Mouse (Mus musculus): ENCODE measurements around the gene Nubpl.

Gene Nubpl

GRCm38 (mm10) chr12:52247438-52247837 is 149.9 kb downstream of the Nubpl start:
- no peak for DNase-seq

- DNase-seq, result no peak
Observed at GRCm38 (mm10) chr12:52248531-52248930, 151.0 kb downstream of the Nubpl start.

GRCm38 (mm10) chr12:52254089-52254488 is 156.6 kb downstream of the Nubpl start:
- DNase-seq, result no peak

GRCm38 (mm10) chr12:52268131-52268530 is 170.6 kb downstream of the Nubpl start:
- DNase-seq, result no peak

GRCm38 (mm10) chr12:52272828-52273227 is 175.3 kb downstream of the Nubpl start:
- no peak for DNase-seq

GRCm38 (mm10) chr12:52276320-52276719 is 178.8 kb downstream of the Nubpl start:
- DNase-seq, result no peak

GRCm38 (mm10) chr12:52281232-52281631 is 183.7 kb downstream of the Nubpl start:
- DNase-seq, result no peak

- no peak for DNase-seq
Observed at GRCm38 (mm10) chr12:52284471-52284870, 186.9 kb downstream of the Nubpl start.

- DNase-seq, result no peak
Observed at GRCm38 (mm10) chr12:52286802-52287201, 189.3 kb downstream of the Nubpl start.

GRCm38 (mm10) chr12:52288537-52288936 is 191.0 kb downstream of the Nubpl start:
- peak; percentile 69 for DNase-seq

GRCm38 (mm10) chr12:52288941-52289567 is 191.5 kb downstream of the Nubpl start:
- no peak for DNase-seq

- no peak for DNase-seq
Observed at GRCm38 (mm10) chr12:52289594-52289993, 192.1 kb downstream of the Nubpl start.

- no peak for DNase-seq
Observed at GRCm38 (mm10) chr12:52293931-52294330, 196.4 kb downstream of the Nubpl start.

- DNase-seq, result no peak
Observed at GRCm38 (mm10) chr12:52297988-52298387, 200.5 kb downstream of the Nubpl start.

- no peak for DNase-seq
Observed at GRCm38 (mm10) chr12:52298683-52299082, 201.1 kb downstream of the Nubpl start.

- DNase-seq, result no peak
Observed at GRCm38 (mm10) chr12:52302961-52303360, 205.4 kb downstream of the Nubpl start.

GRCm38 (mm10) chr12:52306348-52306747 is 208.8 kb downstream of the Nubpl start:
- DNase-seq, result no peak

GRCm38 (mm10) chr12:52307331-52307982 is 209.9 kb downstream of the Nubpl start:
- DNase-seq, result no peak

GRCm38 (mm10) chr12:52308628-52309027 is 211.1 kb downstream of the Nubpl start:
- DNase-seq, result no peak

- DNase-seq, result no peak
Observed at GRCm38 (mm10) chr12:52314818-52315217, 217.3 kb downstream of the Nubpl start.

GRCm38 (mm10) chr12:52317635-52318034 is 220.1 kb downstream of the Nubpl start:
- peak; percentile 3 for DNase-seq

GRCm38 (mm10) chr12:52318426-52318825 is 220.9 kb downstream of the Nubpl start:
- DNase-seq, result peak; percentile 68

- DNase-seq, result no peak
Observed at GRCm38 (mm10) chr12:52319156-52319555, 221.6 kb downstream of the Nubpl start.

- no peak for DNase-seq
Observed at GRCm38 (mm10) chr12:52328488-52328887, 231.0 kb downstream of the Nubpl start.

Data from kidney, adult 9 months (tissue).